Mouse (Mus musculus) MEL (cell line): ENCODE data around the gene Gm11099.

ENCODE experiments used
- CTCF ChIP-seq, 3 experiments: IDR thresholded peaks in 2 of 3; conservative IDR thresholded peaks in 1 of 3; 2 replicates each; pipeline ENCODE4 v1.5.1; 2011 to 2012; ENCODE audit warnings: low read length in 3 of 3, low read depth in 2 of 3, mild to moderate bottlenecking in 2 of 3, improper control_type of control experiment in 1 of 3, inconsistent platforms in 1 of 3, mixed read lengths in 1 of 3, moderate library complexity in 1 of 3; ENCODE audit not compliant: control insufficient read depth in 1 of 3, insufficient read depth in 1 of 3, poor library complexity in 1 of 3, severe bottlenecking in 1 of 3
- ELF1 ChIP-seq: IDR thresholded peaks from 2 replicates; pipeline ENCODE4 v1.6.1; 2014; ENCODE audit warnings: low read depth, mild to moderate bottlenecking, inconsistent platforms, low read length, improper control_type of control experiment, moderate library complexity
- EP300 ChIP-seq, 2 experiments: IDR thresholded peaks; 2 replicates each; pipeline ENCODE4 v1.6.1; 2011; ENCODE audit warnings: improper control_type of control experiment in 2 of 2, low read length in 2 of 2, low read depth in 1 of 2, mild to moderate bottlenecking in 1 of 2
- POLR2A ChIP-seq, 2 experiments: IDR thresholded peaks; 2 replicates each; pipeline ENCODE4 v1.6.1; 2011 to 2012; ENCODE audit warnings: low read length in 2 of 2, mild to moderate bottlenecking in 2 of 2, control low read depth in 1 of 2, improper control_type of control experiment in 1 of 2, low read depth in 1 of 2, moderate library complexity in 1 of 2; ENCODE audit not compliant: control insufficient read depth in 1 of 2, insufficient read depth in 1 of 2, poor library complexity in 1 of 2
- RCOR1 ChIP-seq: IDR thresholded peaks from 2 replicates; pipeline ENCODE4 v1.6.1; 2012; ENCODE audit warnings: low read depth, mild to moderate bottlenecking, inconsistent platforms, low read length, improper control_type of control experiment

- no peak for TF ChIP-seq POLR2A (IDR thresholded peaks at IDR 0.05; ENCODE audit: control insufficient read depth in 1 of 2, insufficient read depth in 1 of 2, low read depth in 1 of 2, low read length in 2 of 2, poor library complexity in 1 of 2)
- TF ChIP-seq CTCF (IDR thresholded peaks at IDR 0.05 in 2 of 3, conservative IDR thresholded peaks at IDR 0.05 in 1 of 3; ENCODE audit: control insufficient read depth in 1 of 3, insufficient read depth in 1 of 3, low read depth in 2 of 3, low read length in 3 of 3, poor library complexity in 1 of 3, severe bottlenecking in 1 of 3): no peak
- no peak for TF ChIP-seq RCOR1
- no peak for TF ChIP-seq ELF1
- TF ChIP-seq EP300 (IDR thresholded peaks at IDR 0.05; ENCODE audit: low read depth in 1 of 2, low read length in 2 of 2): no peak
Observed at GRCm38 (mm10) chr2:58841021-58841420, 18.2 kb upstream of the Gm11099 start.
